Mouse (Mus musculus) brain, embryonic 14.5 days (tissue): ENCODE measurements around the gene Arl5a.

Source experiments
- CTCF ChIP-seq: fragments of 200-500 bp; IDR thresholded peaks from 2 replicates; pipeline ENCODE4 v1.5.1; 2012; ENCODE audit warnings: inconsistent platforms, mild to moderate bottlenecking, moderate library complexity, borderline replicate concordance; ENCODE audit not compliant: insufficient read depth, insufficient read length; ENCODE audit errors: extremely low read depth
- POLR2A ChIP-seq: fragments of 200-500 bp; IDR thresholded peaks from 2 replicates; pipeline ENCODE4 v1.6.1; 2012; ENCODE audit warnings: mild to moderate bottlenecking, inconsistent platforms, borderline replicate concordance; ENCODE audit not compliant: poor library complexity, insufficient read depth, insufficient read length, severe bottlenecking; ENCODE audit errors: extremely low read depth

DNA sequence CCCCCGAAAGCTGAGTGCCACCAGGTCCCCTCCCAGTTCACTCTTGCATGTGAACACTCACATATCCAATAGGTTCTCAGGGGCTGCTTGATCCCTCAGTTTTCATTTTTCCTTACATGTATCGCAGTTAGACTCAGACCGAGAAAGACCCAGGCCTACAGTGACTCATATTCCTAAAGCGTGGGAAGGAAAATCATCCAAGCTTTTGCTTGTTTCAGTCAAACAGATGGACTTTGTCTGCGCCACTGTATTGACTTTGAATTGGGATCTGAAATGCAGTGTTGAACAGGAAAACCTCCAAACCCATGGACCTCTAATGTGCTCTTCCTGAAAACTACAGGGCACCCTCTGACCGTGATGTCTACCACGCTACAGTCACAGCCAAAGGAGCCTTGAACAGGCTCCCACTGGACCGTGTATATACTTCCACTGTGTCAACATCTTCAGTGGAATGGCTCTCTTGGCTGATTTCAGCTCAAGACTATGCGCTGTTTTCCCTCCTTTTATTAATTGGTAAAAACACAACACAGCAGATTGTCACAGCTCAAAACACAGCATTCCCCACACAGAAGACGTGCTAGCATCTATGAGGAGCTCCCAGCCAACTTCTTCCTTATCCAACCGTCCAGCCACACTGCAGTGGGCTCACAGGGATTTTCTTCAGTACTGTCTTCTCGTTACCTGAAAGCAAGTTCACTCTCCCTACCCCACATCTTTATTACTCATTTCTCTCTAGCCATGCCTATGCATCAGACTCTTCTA lies 36.7 kb upstream of the Arl5a start:
- no peak for TF ChIP-seq CTCF
- TF ChIP-seq POLR2A: no peak
